Mouse (Mus musculus) myocyte (in vitro differentiated cells): ENCODE measurements around the gene Spdef.

Source experiments
- E2F4 ChIP-seq: IDR thresholded peaks from one replicate; pipeline ENCODE4 v1.6.1; 2011; ENCODE audit warnings: mild to moderate bottlenecking, control low read depth, moderate library complexity; ENCODE audit not compliant: insufficient read depth
- MAX ChIP-seq: IDR thresholded peaks from one replicate; pipeline ENCODE4 v1.6.1; 2011; ENCODE audit warnings: low read depth, mild to moderate bottlenecking, control low read depth
- MYOD1 ChIP-seq, 3 experiments: IDR thresholded peaks; one replicate each; pipeline ENCODE4 v1.6.1; 2011; ENCODE audit warnings: control low read depth in 2 of 3, low read depth in 2 of 3, mild to moderate bottlenecking in 2 of 3, moderate library complexity in 1 of 3; ENCODE audit not compliant: insufficient read length in 2 of 3, control insufficient read depth in 1 of 3
- MYOG ChIP-seq, 3 experiments: IDR thresholded peaks; one replicate each; pipeline ENCODE4 v1.6.1; 2011; ENCODE audit warnings: control low read depth in 2 of 3, low read depth in 2 of 3, mild to moderate bottlenecking in 2 of 3; ENCODE audit not compliant: insufficient read length in 2 of 3, control insufficient read depth in 1 of 3, insufficient read depth in 1 of 3
- POLR2A ChIP-seq: IDR thresholded peaks from one replicate; pipeline ENCODE4 v1.6.1; 2011; ENCODE audit warnings: low read depth, mild to moderate bottlenecking, control low read depth, moderate library complexity; ENCODE audit not compliant: insufficient read length
- POLR2AphosphoS2 ChIP-seq: IDR thresholded peaks from one replicate; pipeline ENCODE4 v1.6.1; 2011; ENCODE audit warnings: low read depth, control low read depth; ENCODE audit not compliant: insufficient read length
- TCF12 ChIP-seq: IDR thresholded peaks from one replicate; pipeline ENCODE4 v1.6.1; 2011; ENCODE audit warnings: mild to moderate bottlenecking, control low read depth; ENCODE audit not compliant: poor library complexity, insufficient read depth, severe bottlenecking
- USF1 ChIP-seq: IDR thresholded peaks from one replicate; pipeline ENCODE4 v1.6.1; 2011; ENCODE audit warnings: low read depth, mild to moderate bottlenecking, control low read depth, moderate library complexity

- TF ChIP-seq POLR2A (no peak), MYOD1 (IDR thresholded peaks at IDR 0.05; ENCODE audit: control insufficient read depth in 1 of 3, insufficient read length in 2 of 3, low read depth in 2 of 3) (no peak), TCF12 (no peak), USF1 (no peak), MAX (no peak), MYOG (IDR thresholded peaks at IDR 0.05; ENCODE audit: control insufficient read depth in 1 of 3, insufficient read depth in 1 of 3, insufficient read length in 2 of 3, low read depth in 2 of 3) (no peak), POLR2AphosphoS2 (no peak), E2F4 (no peak)
Measured at GRCm38 (mm10) chr17:27702518-27702917, 26.2 kb downstream of the Spdef start.
